Mouse (Mus musculus) E14TG2a.4 (cell line): ENCODE results near the gene Ablim2.

ENCODE experiments used
- CTCF ChIP-seq: conservative IDR thresholded peaks from 2 replicates; pipeline ENCODE4 v1.5.1; 2014; ENCODE audit warnings: low read length
- POU5F1 ChIP-seq: IDR thresholded peaks from 2 replicates; pipeline ENCODE4 v1.6.1; 2014; ENCODE audit warnings: low read length, borderline replicate concordance

DNA sequence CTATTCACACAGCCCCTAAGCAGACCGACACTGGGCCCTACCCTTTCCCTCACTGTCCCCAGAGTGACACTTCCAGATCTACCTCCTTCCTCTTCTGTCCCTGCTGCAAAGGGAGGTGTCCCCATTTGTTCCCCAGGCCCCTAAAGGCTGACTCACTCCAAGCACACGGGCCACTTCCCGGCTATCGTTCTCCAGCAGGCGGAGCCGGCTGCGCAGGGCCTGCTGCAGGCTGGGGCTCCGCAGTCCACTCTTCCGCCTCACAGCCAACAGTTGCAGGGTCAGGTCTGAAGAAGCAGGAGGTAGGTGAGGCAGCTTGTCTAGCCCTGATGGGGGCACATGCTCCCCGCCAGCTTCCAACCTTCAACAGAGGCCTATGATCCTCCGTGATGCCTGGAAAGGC, 38.9 kb upstream of the Ablim2 start:
- TF ChIP-seq CTCF (no peak), POU5F1 (no peak)
